ENCODE assay signal across 8 mouse cellular contexts in the genomic region with DNA sequence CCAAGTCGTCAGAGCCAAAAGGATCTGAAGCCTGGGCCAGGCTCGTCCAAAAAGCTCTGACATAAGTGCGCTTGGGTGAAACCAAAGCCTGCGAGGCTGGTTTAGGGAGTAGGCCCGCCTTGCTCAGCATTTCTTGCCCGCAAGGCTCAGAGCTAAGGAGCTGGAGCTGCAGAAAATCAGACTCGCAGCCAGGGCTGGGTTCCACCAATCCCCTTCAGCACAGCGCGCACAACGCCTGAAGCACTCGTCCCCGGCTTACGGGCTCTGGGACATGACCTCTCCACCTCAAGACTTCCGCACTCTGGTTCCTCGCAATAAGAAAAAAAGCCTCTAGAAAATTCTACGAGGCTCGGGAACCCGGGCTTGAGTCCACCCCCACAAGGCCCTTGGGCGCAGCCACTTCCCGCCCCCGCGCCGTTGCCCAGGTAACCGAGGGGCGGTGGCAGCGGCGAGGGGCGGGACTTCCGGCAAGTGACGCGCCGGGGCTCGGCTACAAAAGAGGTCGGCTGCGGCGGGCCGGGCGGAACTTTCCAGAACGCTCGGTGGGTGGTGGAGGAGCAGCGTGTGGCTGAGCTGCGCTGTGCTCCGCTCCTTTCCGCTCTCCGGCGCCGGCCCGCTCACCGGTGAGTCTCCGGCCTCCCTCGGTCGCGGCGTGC. TPM values are rescaled to one million over a fixed set of nuclear protein-coding genes. Genes with fewer than 3 reads are reported as not detected.
DNase-seq lines count a peak whose midpoint lies in the region; ATAC-seq and TF ChIP-seq lines count a peak whose summit lies in the region.

Dnaja1 (plus strand) TSS at position 140 of the 656 bp plus-strand sequence.

- TF ChIP-seq CTCF in gastrocnemius, adult 2 months (IDR thresholded peaks at IDR 0.05): peak; percentile 1; the same call in 1 of the 2 replicates
- peak; percentile 21; the same call in 1 of the 2 replicates for TF ChIP-seq CTCF in hindbrain, postnatal 0 days (IDR thresholded peaks at IDR 0.05; ENCODE audit: low read depth)
- TF ChIP-seq CTCF in left cerebral cortex, adult 2 months (IDR thresholded peaks at IDR 0.05): no peak; the same call in 1 of the 2 replicates

- peaks cover 12% of the 10 kb centered on the region for H3K4me1 ChIP-seq in hindbrain, postnatal 0 days (ENCODE audit: insufficient read depth, low read length)

- WGBS in hindbrain, postnatal 0 days: under 1% methylated on average over 53 of the region's 54 CpGs

- intact Hi-C loops in gastrocnemius, adult 2 months (cut with DNase I): no loop called here
- intact Hi-C loops in left cerebral cortex, adult 2 months (cut with DNase I): loop anchor here (1.0 kb wide), 1 partner anchor 19 kb away; the partner anchor contains the start of gene Aptx

- DNase-seq in ZHBTc4 (ENCODE audit: low read depth, low spot score): peak; percentile 97
- peak; percentile 99 for DNase-seq in gastrocnemius, adult 2 months
- peak; percentile 98 for DNase-seq in hindbrain, postnatal 0 days (ENCODE audit: low spot score)
- DNase-seq in left cerebral cortex, adult 2 months (ENCODE audit: extremely low spot score in 1 of 2, low spot score in 2 of 2): peak; percentile 98 to 99
- peak; percentile 97 for DNase-seq in right cerebral cortex, adult 2 months (ENCODE audit: low spot score in 2 of 2)
- peak; percentile 98 for DNase-seq in urinary bladder, postnatal 14 days (ENCODE audit: low spot score)

- peak within 1 kb of the TSS; percentile 94 for H3K4me3 ChIP-seq in gastrocnemius, adult 2 months
- peak within 1 kb of the TSS; percentile 89 for H3K4me3 ChIP-seq in hindbrain, postnatal 0 days (ENCODE audit: low read length)
- peak within 1 kb of the TSS; percentile 88 for H3K4me3 ChIP-seq in left cerebral cortex, adult 2 months

- peak; percentile 68 for ATAC-seq in common myeloid progenitor, adult 5-6 weeks (replicated peaks; ENCODE audit: low read depth, poor library complexity, severe bottlenecking)
- peak; percentile 95 for ATAC-seq in hindbrain, postnatal 0 days
- peak; percentile 83 for ATAC-seq in megakaryocyte, adult 5-6 weeks (ENCODE audit: poor library complexity, severe bottlenecking)

- no peaks in the 10 kb centered on the region for H3K27me3 ChIP-seq in hindbrain, postnatal 0 days (ENCODE audit: insufficient read depth, low read length)

- H3K27ac ChIP-seq in gastrocnemius, adult 2 months: peak within 1 kb of the TSS; percentile 94
- peak within 1 kb of the TSS; percentile 100 for H3K27ac ChIP-seq in hindbrain, postnatal 0 days
- H3K27ac ChIP-seq in left cerebral cortex, adult 2 months: peak within 1 kb of the TSS; percentile 100

- H3K9me3 ChIP-seq in hindbrain, postnatal 0 days (ENCODE audit: low read length): no peaks in the 10 kb centered on the region

- peak within 1 kb of the TSS; percentile 99 for H3K9ac ChIP-seq in hindbrain, postnatal 0 days (replicated peaks; ENCODE audit: low read length)

- H3K36me3 ChIP-seq in hindbrain, postnatal 0 days (ENCODE audit: insufficient read depth, low read length): peaks cover 10% of the 10 kb centered on the region; the same call in 1 of the 2 replicates

- peak within 1 kb of the TSS; percentile 78 for H3K4me2 ChIP-seq in hindbrain, postnatal 0 days (ENCODE audit: low read depth, low read length)

RNA-seq across cellular contexts. Expression of gene Dnaja1, which starts in this region (rescaled TPM):
- 377 and 448 TPM in 2 replicates for total RNA-seq in common myeloid progenitor, adult 5-6 weeks (2017)
- total RNA-seq in gastrocnemius, adult 2 months (2021): 10 to 100 TPM; 42.7 to 77.1 TPM
- 64.4 and 65.3 TPM in 2 replicates for total RNA-seq in hindbrain, postnatal 0 days (2014; rRNA removed)
- 634 and 637 TPM in 2 replicates for polyA plus RNA-seq in hindbrain, postnatal 0 days (2015; fragmentation: Nextera tagmentation; extraction: Ambion mirVana)
- total RNA-seq in left cerebral cortex, adult 2 months (2021): 100 to 1,000 TPM; 282 to 289 TPM
- total RNA-seq in megakaryocyte, adult 5-6 weeks (2015): 85.6 and 91.8 TPM in 2 replicates
- 209 and 223 TPM in 2 replicates for total RNA-seq in megakaryocyte, adult 5-6 weeks (2017)

Comparison
In these comparisons a context has a peak if more than half of its experiments do, and no peak if none do; other contexts are left out.
1. Peak in every context shown above with its lines: DNase-seq, ATAC-seq, H3K4me3 ChIP-seq and H3K27ac ChIP-seq.